Mouse (Mus musculus) heart, postnatal 36 days (tissue): ENCODE measurements around the gene Ago3. TPM values are rescaled to one million over a fixed set of nuclear protein-coding genes. Genes with fewer than 3 reads are reported as not detected.

Source experiments
- DNase-seq, 2 experiments: peaks; one replicate each; pipeline ENCODE4 v3.0.0; 2021 to 2022
- intact Hi-C: fragments of 180-260 bp; cut with DNase I; formaldehyde crosslinking; loops from one replicate; pipeline ENCODE4 v1.15.1; 2025
- total RNA-seq, 2 experiments: library from RNA; stranded (reverse); gene quantifications; 2 replicates each; pipeline ENCODE4 v1.2.3; 2021

Gene Ago3
- total RNA-seq, 2 experiments from 2014 or later, result 9.0 to 11.7 TPM

DNA sequence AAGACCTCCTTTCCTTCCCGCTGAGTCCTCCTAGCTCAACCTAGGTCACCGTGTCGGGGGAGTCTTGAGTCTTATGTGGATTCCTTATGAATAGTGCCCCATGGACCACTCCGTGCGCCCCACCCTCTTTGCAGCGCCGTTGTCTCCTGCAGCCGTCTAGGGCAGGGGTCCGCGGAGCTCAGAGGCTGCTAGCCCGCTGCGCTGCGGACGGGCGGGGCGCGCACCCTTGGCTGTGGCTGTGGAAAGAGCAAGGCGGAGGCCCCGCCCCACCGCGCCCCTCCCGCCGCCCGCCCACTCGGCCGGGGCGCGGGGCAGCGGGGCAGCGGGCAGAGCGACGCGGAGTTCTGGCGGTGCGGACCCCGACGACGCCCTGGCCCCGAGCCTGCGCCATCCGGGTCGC is 142.9 kb downstream of the Ago3 start, which contains the start of gene Col8a2:
Col8a2 (plus strand) TSS at position 302 of the 400 bp plus-strand sequence.
- intact Hi-C loops, result loop anchor here (2.0 kb wide), 1 partner anchor 18 kb away; no protein-coding TSS in a partner anchor
- peak in 1 of 2 experiments; percentile 34 for DNase-seq

- intact Hi-C loops, result no loop called here
- no peak for DNase-seq
Observed at GRCm38 (mm10) chr4:126283582-126283981, 145.8 kb downstream of the Ago3 start.

DNA sequence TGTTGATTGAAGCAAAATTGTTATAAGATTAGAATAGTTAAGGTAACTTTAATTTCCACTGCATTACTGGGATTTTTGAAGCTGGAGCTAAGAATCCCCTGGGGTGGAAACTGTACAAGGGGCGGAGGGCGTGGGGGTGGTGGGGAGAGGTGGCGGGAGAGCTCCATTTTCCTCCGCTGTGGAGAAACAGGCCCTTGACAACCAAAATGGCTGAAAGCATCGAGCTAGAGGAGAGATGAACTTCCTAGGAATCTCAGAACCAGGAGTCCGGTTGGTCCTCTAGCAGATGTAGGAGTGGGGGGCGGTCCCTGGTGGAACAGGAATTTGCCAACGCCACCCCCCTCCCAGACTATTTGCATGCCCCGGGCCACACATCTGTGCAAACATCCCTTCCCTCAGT is 147.7 kb downstream of the Ago3 start:
- intact Hi-C loops, result no loop called here
- DNase-seq, result no peak

Other genes starting within 250 kb of the Ago3 start
- 100 to 1,000 TPM; 119 to 123 TPM for gene Thrap3, start 226.8 kb downstream of the Ago3 start, total RNA-seq
- 100 to 1,000 TPM; 248 to 259 TPM for gene Map7d1, start 173.2 kb downstream of the Ago3 start, total RNA-seq
- 10 to 100 TPM; 45.9 to 46.3 TPM for gene Trappc3, start 167.2 kb downstream of the Ago3 start, total RNA-seq
- under 1 TPM; 0.61 to 0.62 TPM for gene Col8a2, start 142.8 kb downstream of the Ago3 start, total RNA-seq
- gene Adprhl2, start 107.9 kb downstream of the Ago3 start, total RNA-seq, result 10 to 100 TPM; 12.2 TPM
- gene Tekt2, start 103.9 kb downstream of the Ago3 start, total RNA-seq, result under 1 TPM; 0.44 to 0.84 TPM
- 10 to 100 TPM; 11.2 to 13.5 TPM for gene Ago1, start 39.0 kb upstream of the Ago3 start, total RNA-seq
- gene Ago4, start 103.9 kb upstream of the Ago3 start, total RNA-seq, result 1 to 10 TPM; 9.2 to 9.7 TPM
- under 1 TPM; 0.53 to 0.84 TPM for gene Clspn, start 127.4 kb upstream of the Ago3 start, total RNA-seq
- gene 5730409E04Rik, start 180.3 kb upstream of the Ago3 start, total RNA-seq, result 10 to 100 TPM; 10.7 to 10.8 TPM
- gene Psmb2, start 248.1 kb upstream of the Ago3 start, total RNA-seq, result 100 to 1,000 TPM; 116 to 125 TPM